Mouse (Mus musculus) megakaryocyte-erythroid progenitor cell, adult 5 weeks (primary cell): ENCODE measurements around the gene Kif2c. TPM values are rescaled to one million over a fixed set of nuclear protein-coding genes. Genes with fewer than 3 reads are reported as not detected.

Source experiments
- polyA plus RNA-seq: library from polyadenylated mRNA; stranded (reverse); fragments of >175 nt; gene quantifications from 2 replicates; pipeline ENCODE4 v1.2.3, GENCODE M21; 2012

The Kif2c gene
- 4.0 and 4.8 TPM in 2 replicates for polyA plus RNA-seq

GRCm38 (mm10) chr4:117181863-117182758 lies at the start of gene Kif2c:
Kif2c (minus strand) TSS chr4:117182639.

GRCm38 (mm10) chr4:117155792-117156355 lies 26.6 kb downstream of the Kif2c start, which contains the start of gene Rps8:
Rps8 (minus strand) TSS chr4:117156243.

DNA sequence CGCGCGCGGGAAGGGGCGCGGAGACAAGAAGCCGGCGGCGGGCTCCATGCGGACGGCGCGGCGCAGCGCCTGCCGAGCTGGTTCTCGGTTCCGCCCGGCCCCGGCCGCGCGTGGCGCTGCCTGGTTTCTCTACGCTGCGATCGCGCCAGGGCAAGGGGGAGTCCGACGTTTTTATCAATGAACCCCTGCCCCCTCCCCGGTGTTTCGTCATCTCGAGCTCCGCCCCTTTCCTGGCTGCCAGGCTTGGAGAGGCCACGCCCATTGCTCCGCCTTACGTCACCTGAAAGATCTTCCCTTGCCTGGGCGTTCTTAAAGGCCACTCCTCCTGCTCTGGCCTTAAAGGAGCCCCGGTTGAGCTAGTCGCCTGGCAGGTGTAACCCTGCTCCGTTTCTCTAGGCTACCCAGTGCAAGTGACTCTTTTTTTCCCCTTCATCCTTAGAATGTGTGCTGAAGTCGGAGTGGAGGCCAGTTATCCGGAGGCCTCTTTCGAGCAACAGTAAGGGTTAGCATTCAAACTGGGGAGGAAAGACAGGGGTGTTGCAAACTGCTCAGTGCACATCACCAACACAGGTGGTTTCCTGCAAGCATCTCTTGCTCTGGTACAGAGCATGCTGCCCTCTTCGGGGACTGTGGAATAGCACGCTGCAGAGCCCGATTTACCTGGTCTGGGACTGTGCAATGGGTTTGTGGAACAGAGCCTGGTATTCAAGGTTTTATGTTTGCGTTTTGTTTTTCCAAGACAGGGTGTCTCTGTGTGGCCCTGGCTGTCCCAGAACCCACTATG lies 48.4 kb downstream of the Kif2c start, which contains the start of gene Plk3:
Gene Plk3 (minus strand): TSS at position 147 of the 784 bp plus-strand sequence.

DNA sequence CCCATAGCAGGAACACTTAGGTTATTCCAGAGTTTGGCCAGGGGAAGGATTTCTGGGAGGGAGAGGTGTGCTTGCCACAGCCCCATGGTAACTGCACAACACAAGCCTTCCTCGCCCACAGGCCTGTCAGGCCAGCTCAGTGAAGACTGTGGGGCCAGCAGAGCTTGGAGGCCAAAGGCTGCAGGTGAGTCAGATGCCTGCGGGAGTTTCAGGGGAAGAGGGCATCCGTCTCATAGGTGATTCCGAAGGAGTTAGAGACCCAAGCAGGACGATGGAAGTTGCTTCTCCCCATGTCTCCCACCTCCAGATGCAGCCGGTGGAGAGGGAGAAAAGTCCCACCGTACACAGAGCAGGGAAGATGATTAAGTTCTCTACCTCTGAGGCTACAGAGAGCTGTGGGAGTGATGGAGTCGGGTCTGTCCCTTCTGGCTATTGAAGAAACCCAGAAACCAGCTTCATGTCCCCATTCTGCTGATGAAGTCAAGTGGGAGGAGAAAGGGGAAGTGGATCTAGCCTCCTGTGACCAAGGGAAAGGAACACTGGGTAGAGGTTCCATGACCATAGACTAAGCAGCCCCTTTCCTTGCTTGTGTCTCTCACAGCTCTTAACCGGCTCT lies 55.7 kb downstream of the Kif2c start, which contains the start of gene Tctex1d4:
Gene Tctex1d4 (plus strand): TSS at position 120 of the 616 bp plus-strand sequence.

DNA sequence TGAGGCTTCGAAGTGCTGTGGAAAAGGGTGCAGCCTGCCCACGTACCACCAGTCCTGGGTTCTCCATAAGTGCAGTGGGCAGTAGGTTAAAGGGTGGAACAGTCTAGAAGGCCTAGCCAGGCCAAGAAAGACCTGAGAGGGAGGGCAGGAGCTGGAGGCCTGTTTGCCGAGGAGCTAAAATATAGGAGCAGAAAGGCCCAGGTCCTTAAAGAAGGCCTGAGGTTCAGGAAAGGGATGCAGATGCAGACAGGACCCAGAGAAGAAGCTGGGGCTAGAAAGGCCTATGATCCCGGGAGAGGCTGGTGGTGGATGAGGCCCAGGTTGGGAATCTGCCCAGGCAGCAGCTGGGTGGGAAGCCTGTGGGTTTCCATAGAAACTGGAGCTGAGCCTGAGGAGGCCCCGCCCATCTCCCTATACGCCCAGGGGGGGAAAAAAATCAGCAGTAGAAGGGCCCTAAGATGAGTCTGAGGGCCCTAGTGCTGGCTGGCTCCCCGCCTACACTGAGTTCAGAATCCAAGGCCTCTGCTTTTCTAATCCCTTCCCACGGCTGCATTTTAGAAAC lies 57.0 kb downstream of the Kif2c start, which contains the start of gene Btbd19:
Gene Btbd19 (minus strand): TSS at position 378 of the 562 bp plus-strand sequence.

Other genes with a start within 250 kb of the Kif2c start
- 40.2 and 44.6 TPM in 2 replicates for gene Urod, start 188.2 kb downstream of the Kif2c start, polyA plus RNA-seq
- gene Hectd3, start 187.3 kb downstream of the Kif2c start, polyA plus RNA-seq = 22.4 and 23.6 TPM in 2 replicates
- gene Eif2b3, start 163.2 kb downstream of the Kif2c start, polyA plus RNA-seq = 4.7 and 5.1 TPM in 2 replicates
- gene Ptch2, start 86.6 kb downstream of the Kif2c start, polyA plus RNA-seq = 1.5 and 2.6 TPM in 2 replicates
- 17.7 and 19.9 TPM in 2 replicates for gene Btbd19, start 56.9 kb downstream of the Kif2c start, polyA plus RNA-seq
- 0.27 and 0.87 TPM in 2 replicates for gene Tctex1d4, start 55.8 kb downstream of the Kif2c start, polyA plus RNA-seq
- 26.2 and 33.9 TPM in 2 replicates for gene Plk3, start 48.7 kb downstream of the Kif2c start, polyA plus RNA-seq
- gene Rps8, start 26.4 kb downstream of the Kif2c start, polyA plus RNA-seq = 3,874 and 4,497 TPM in 2 replicates
- gene Tmem53, start 69.3 kb upstream of the Kif2c start, polyA plus RNA-seq = 2.4 and 4.3 TPM in 2 replicates
- gene Armh1, start 69.5 kb upstream of the Kif2c start, polyA plus RNA-seq = not detected in 2 replicates